Mouse (Mus musculus): ENCODE measurements around the gene Flot1.

The Flot1 gene

DNA sequence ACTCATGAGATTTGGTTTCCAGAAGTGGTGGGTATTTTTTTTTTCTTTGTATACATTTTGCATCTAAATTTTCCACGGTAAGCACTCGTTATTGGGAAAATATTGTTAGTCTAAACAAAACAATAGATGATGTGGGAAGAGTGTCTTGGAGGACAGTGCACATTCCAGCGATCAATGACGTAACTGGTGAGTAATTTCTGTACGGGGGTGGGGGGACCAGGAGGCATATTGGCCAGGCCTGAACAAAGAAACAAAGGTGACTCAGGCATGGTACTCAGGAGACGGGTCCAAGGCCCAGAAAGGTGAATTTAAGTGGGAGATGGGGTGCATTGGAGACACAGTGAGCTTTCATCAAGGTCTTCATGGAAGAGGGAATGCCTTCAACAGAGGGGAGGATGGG is 27.4 kb upstream of the Flot1 start:
- DNase-seq (ENCODE audit: low read depth, low spot score): no peak
- no peaks in the 10 kb centered on the region for H3K27me3 ChIP-seq (ENCODE audit: control insufficient read depth, insufficient read depth, low read length, poor library complexity, severe bottlenecking)
- no peaks in the 10 kb centered on the region for H3K36me3 ChIP-seq (ENCODE audit: control insufficient read depth, insufficient read depth, low read length, poor library complexity, severe bottlenecking)

DNA sequence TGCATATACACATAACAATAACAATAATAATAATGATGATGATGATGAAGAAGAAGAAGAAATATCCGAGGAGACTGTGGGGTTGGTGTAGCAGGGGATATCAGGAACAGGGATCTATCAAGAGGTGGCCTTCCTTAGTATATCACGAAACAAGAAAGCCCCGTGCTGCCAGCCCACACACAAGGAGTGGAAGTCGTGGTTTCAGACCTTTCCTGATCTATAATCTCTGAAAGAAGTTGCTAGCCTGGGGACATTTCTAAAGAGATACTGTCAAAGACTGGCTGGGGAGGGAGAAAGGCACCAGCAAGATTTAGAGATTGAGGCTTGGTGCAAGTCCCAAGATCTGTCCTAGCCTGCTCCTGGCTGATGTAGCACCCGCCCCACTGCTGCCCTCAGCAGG is 26.2 kb upstream of the Flot1 start:
- no peaks in the 10 kb centered on the region for H3K36me3 ChIP-seq (ENCODE audit: control insufficient read depth, insufficient read depth, low read length, poor library complexity, severe bottlenecking)
- no peak for DNase-seq (ENCODE audit: low read depth, low spot score)
- no peaks in the 10 kb centered on the region for H3K27me3 ChIP-seq (ENCODE audit: control insufficient read depth, insufficient read depth, low read length, poor library complexity, severe bottlenecking)

DNA sequence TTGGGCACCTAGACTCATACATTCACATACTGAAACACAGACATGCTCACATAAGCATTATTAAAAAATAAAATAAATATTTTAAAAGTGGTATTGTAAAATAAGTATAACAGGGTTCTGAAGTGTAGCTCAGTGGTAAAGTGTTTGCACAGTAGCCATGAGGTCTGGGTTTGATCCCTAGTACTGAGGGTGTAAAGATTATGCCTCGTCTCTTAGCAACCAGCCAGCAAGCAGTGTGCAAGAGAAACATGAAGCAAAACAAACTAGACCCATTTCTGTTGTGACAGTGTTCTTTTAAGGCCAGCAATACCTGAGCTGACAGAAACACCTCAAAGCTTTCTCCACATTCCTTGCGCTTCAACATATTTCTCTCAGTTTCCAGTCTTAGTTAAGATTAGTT is 22.1 kb upstream of the Flot1 start:
- no peaks in the 10 kb centered on the region for H3K27me3 ChIP-seq (ENCODE audit: control insufficient read depth, insufficient read depth, low read length, poor library complexity, severe bottlenecking)
- no peak for DNase-seq (ENCODE audit: low read depth, low spot score)

DNA sequence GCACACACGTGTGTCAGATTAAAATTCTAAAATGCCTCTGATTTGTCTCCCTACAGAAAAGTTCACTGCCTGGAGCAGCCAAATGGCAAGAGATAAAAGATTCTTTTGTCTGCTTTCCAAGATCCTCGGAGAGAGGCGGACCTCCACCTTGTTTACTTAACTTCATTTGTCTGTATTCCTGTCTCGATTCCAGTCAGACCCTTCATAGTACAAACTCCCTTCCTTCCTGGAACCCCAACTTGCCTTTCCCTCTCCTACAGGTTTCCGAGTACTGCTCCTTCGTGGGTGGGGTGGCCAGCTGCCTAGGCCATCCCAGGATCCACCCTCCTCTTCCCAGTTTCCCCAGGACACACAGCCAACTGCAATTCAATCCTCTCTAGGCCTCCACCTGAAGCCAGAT is 20.0 kb upstream of the Flot1 start:
- Histone ChIP-seq H3K36me3 (ENCODE audit: control insufficient read depth, insufficient read depth, low read length, poor library complexity, severe bottlenecking) (no peaks in the 10 kb centered on the region), H3K27me3 (ENCODE audit: control insufficient read depth, insufficient read depth, low read length, poor library complexity, severe bottlenecking) (no peaks in the 10 kb centered on the region)
- DNase-seq (ENCODE audit: low read depth, low spot score): no peak

More for the DNA sequence above, 22.1 kb upstream of the Flot1 start:
- H3K36me3 ChIP-seq (ENCODE audit: control insufficient read depth, insufficient read depth, low read length, poor library complexity, severe bottlenecking): no peaks in the 10 kb centered on the region

DNA sequence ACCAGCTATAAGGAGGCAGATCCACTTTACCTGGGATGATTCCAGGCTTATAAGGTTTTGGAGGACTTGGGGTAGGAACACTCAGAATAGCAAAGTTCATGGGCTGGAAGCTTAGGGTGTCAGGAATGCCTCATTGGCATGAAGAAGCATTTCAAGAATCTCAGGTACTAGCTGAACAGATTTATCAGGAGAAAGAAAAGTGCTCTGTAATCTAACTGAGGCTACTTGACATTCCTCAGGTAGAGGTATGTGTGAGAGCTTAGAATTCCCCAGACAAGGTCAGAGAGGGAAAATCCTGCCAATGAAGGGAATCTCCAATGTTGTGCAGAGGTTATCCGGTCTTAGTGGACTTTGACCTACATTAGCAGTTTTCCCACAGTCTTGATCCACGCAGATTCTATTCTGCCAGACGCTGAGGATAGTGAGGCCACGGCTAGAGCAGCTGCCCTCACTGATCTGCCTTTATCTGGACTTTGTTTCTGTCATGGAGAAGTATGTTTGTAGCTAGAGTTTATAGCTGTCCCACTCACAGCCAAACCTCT is 19.1 kb upstream of the Flot1 start:
- H3K36me3 ChIP-seq (ENCODE audit: control insufficient read depth, insufficient read depth, low read length, poor library complexity, severe bottlenecking): no peaks in the 10 kb centered on the region
- no peaks in the 10 kb centered on the region for H3K27me3 ChIP-seq (ENCODE audit: control insufficient read depth, insufficient read depth, low read length, poor library complexity, severe bottlenecking)
- no peak for DNase-seq (ENCODE audit: low read depth, low spot score)

DNA sequence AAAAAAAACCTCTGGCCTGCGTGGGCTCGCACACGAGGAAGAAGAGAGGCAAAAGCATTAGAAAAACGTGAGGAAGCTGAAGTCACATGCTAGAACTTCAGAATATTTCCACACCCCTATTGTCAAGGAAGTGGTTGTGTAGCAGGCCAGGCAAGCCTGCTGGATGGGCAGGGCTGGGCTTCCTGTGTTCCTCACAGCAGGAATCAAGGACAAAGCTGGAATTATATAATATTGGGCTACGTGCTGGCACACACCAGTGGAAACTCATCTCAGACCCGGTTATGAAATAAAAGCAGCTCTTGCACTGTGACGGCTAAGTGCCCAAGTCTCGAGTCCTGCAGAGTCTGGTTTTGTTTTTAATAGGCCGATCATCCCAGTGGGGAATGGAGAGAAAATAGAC is 15.0 kb upstream of the Flot1 start:
- DNase-seq (ENCODE audit: low read depth, low spot score): no peak
- H3K27me3 ChIP-seq (ENCODE audit: control insufficient read depth, insufficient read depth, low read length, poor library complexity, severe bottlenecking): no peaks in the 10 kb centered on the region

DNA sequence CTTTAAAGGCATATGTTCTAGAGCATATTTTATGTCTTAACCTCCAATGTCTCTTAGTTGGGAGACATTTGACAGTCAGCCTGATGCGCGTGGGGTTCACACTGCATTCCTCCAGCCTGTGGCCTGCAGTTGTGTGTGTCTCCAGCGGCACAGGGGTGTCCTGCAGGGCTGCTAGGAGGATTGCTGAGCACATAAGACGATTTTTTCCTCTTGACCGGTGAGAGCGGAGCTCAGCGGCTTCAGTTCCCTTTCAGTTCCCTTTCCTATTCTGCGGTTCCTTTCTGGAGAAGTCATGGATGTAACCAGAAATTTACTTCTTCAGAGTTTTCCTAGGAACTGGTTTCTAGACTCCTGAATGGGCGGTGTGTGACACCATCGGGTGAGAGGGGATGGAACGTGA is 13.6 kb upstream of the Flot1 start:
- DNase-seq (ENCODE audit: low read depth, low spot score): no peak
- Histone ChIP-seq H3K36me3 (ENCODE audit: control insufficient read depth, insufficient read depth, low read length, poor library complexity, severe bottlenecking) (no peaks in the 10 kb centered on the region), H3K27me3 (ENCODE audit: control insufficient read depth, insufficient read depth, low read length, poor library complexity, severe bottlenecking) (no peaks in the 10 kb centered on the region)

More for the DNA sequence above, 15.0 kb upstream of the Flot1 start:
- no peaks in the 10 kb centered on the region for H3K36me3 ChIP-seq (ENCODE audit: control insufficient read depth, insufficient read depth, low read length, poor library complexity, severe bottlenecking)

DNA sequence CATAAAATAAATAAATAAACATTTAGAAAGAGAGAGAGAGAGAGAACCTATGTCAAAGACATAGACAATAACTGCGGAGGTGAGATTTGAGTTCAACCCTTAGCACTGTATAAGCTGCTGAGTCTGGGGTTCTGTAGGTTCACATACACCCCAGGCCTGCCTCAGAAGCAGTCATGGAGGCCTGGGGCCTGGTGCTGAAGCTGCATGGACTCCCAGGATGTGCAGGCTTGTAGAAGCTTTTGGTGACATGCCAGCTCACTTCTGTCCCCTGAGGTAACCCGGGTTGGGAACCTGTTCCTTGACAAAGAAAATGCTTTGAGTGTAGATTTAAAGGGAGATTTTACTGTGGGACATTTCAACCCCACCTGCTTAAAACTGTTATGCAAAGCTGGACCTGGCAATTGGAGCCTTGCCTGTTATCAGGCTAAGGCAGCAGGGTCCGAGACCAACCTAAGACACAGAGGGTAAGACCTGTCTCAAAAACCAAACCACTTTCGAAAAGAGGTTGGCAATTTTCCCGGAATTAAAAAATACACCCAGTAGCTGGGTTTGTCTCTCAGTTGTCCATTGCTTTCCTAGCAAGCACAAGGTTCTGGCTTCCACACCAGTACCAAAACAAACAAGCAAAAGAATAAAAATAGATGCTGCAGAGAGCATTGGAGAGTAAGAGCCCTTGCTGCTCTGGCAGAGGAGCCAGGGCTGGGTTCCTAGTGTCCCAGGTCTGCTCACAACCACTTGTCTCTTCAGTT is 12.0 kb upstream of the Flot1 start:
- no peaks in the 10 kb centered on the region for H3K27me3 ChIP-seq (ENCODE audit: control insufficient read depth, insufficient read depth, low read length, poor library complexity, severe bottlenecking)
- no peak for DNase-seq (ENCODE audit: low read depth, low spot score)

DNA sequence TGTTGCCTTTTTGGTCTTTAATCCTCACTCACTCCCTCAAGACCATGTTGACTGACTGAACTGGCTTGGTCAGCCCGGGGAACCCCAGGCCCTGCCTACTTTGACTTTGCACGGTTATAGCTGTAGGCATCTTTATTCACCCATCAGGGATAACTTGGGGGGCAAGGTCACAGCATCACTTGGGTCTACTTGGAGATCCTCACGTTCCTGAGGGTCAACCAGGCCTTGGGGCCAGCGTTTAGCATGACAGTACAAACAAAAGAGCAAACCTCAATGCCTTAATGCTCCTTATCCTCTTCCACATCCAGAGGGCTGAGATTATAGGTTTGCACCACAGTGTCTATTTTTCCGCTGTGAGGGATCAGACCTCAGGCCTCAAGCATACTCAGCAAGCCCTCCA is 10.7 kb upstream of the Flot1 start:
- Histone ChIP-seq H3K27me3 (ENCODE audit: control insufficient read depth, insufficient read depth, low read length, poor library complexity, severe bottlenecking) (no peaks in the 10 kb centered on the region), H3K36me3 (ENCODE audit: control insufficient read depth, insufficient read depth, low read length, poor library complexity, severe bottlenecking) (no peaks in the 10 kb centered on the region)
- no peak for DNase-seq (ENCODE audit: low read depth, low spot score)

More for the DNA sequence above, 12.0 kb upstream of the Flot1 start:
- H3K36me3 ChIP-seq (ENCODE audit: control insufficient read depth, insufficient read depth, low read length, poor library complexity, severe bottlenecking): no peaks in the 10 kb centered on the region

DNA sequence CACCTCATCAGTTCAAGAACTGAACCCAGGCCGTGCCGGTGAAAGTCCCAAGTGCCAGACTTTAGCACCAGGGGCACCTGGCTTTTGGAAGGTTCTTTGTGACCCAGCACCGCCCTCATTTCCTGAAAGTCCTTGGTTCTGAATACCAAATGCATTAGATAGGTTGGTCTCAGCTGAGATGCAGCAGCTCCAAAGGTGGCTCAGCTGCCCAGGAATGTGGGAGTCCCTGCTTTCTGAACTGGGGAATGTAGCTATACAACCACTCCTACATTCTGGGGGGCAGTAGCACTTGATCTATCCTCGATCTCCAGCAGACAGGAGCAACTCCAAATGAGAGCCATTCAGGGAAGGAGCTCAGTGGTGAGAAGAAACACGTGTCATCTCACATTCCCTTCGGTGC is 10.3 kb upstream of the Flot1 start:
- Histone ChIP-seq H3K36me3 (ENCODE audit: control insufficient read depth, insufficient read depth, low read length, poor library complexity, severe bottlenecking) (no peaks in the 10 kb centered on the region), H3K27me3 (ENCODE audit: control insufficient read depth, insufficient read depth, low read length, poor library complexity, severe bottlenecking) (no peaks in the 10 kb centered on the region)
- no peak for DNase-seq (ENCODE audit: low read depth, low spot score)

DNA sequence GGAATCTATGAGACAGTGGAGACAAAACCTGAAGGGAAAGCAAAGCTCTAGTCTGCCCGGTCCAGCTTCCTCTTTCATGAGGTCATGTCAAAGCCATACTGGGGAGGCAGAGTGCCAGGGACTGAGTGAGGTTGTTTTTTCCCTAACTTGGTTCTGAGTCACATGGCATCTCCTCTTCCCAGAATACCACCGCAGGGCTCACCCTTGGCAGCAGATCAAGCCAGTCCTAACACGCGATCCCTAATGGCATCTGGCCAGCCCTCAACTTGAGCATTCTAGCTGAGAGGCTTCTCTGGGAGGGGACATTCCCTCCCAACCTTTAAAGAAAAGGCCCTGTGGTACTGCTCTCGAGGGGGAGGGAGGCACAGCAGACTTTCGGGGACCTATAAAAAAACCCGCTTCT is 9.8 kb upstream of the Flot1 start:
- Histone ChIP-seq H3K27me3 (ENCODE audit: control insufficient read depth, insufficient read depth, low read length, poor library complexity, severe bottlenecking) (no peaks in the 10 kb centered on the region), H3K36me3 (ENCODE audit: control insufficient read depth, insufficient read depth, low read length, poor library complexity, severe bottlenecking) (no peaks in the 10 kb centered on the region)
- no peak for DNase-seq (ENCODE audit: low read depth, low spot score)

DNA sequence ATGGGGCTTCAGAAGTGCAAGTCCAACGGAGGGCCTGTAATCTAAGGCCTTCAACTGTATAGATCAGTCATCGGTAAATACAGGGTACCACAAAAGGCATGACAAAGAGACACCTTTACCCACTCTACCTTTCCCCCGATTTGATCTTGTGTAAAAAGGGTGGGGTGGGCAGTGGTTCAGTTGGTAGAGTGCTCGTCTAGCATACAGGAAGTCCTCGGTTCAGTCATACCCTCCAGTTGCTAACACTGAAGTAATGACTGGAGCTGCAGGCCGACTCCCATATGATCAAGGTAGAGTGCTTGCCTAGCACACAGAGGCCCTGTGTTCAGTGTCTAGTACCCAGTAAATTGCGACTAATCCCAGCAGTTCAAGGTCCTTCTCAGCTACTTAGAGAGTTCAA is 9.4 kb upstream of the Flot1 start:
- DNase-seq (ENCODE audit: low read depth, low spot score): no peak
- H3K36me3 ChIP-seq (ENCODE audit: control insufficient read depth, insufficient read depth, low read length, poor library complexity, severe bottlenecking): no peaks in the 10 kb centered on the region
- no peaks in the 10 kb centered on the region for H3K27me3 ChIP-seq (ENCODE audit: control insufficient read depth, insufficient read depth, low read length, poor library complexity, severe bottlenecking)

DNA sequence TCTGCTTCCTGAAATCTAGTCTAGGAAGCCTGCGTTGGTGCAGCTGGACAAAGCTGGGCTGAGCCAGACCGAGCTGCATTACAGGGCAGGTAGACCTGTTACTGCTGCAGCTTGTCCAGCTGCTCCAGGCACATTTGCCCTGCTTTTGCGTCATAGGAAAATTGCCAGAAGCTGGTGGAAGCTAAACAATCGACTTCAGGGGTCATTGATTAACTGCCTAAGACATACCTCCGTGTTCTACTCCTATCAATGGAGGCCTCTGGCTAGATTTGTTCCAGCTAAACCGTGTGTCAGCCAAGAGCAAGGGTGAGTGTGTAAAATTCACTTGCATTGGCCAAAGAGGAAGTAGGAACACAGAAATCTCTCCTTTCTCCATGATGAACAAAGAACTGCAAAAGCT is 8.4 kb upstream of the Flot1 start:
- DNase-seq (ENCODE audit: low read depth, low spot score): no peak
- Histone ChIP-seq H3K27me3 (ENCODE audit: control insufficient read depth, insufficient read depth, low read length, poor library complexity, severe bottlenecking) (no peaks in the 10 kb centered on the region), H3K36me3 (ENCODE audit: control insufficient read depth, insufficient read depth, low read length, poor library complexity, severe bottlenecking) (no peaks in the 10 kb centered on the region)

DNA sequence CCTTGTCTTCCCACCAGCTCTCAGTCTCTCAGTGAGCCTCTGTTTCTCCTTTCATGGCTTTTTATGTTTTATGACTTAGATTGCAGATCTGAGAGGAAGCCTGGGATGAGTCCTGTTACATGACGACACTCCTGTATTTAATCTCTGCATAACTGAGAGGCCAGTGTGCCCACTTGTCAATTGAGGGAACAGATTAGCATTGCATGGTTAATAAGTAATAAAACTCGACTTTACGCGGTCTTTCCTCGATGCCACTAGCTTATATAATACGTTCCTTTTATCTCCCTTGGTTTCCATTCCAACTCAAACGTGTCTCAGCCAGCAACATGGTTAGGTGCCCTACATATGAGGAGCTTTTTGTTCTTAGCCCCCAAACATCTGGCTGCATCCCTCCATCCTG is 7.2 kb upstream of the Flot1 start:
- Histone ChIP-seq H3K27me3 (ENCODE audit: control insufficient read depth, insufficient read depth, low read length, poor library complexity, severe bottlenecking) (no peaks in the 10 kb centered on the region), H3K36me3 (ENCODE audit: control insufficient read depth, insufficient read depth, low read length, poor library complexity, severe bottlenecking) (no peaks in the 10 kb centered on the region)
- no peak for DNase-seq (ENCODE audit: low read depth, low spot score)

DNA sequence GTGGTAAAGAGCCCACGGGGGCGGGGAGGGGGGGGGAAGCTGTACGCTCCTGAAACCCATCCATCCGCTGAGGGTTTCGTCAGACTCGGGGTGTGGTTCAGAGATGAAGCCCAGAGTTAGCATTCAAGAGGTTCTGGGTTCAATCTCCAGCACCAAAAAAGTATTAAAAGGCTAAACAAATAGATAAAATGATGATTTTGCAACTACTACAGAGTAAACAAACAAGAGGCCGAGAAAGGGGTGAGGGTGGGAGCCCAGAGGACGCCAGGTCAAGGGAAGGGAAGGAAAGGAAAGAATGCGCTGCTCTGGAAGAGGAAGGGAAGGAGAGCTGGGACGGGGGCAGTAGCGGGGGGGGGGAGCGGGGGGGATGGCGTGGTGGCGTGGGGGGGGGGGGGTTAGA is 6.3 kb upstream of the Flot1 start:
- no peak for DNase-seq (ENCODE audit: low read depth, low spot score)
- Histone ChIP-seq H3K36me3 (ENCODE audit: control insufficient read depth, insufficient read depth, low read length, poor library complexity, severe bottlenecking) (no peaks in the 10 kb centered on the region), H3K27me3 (ENCODE audit: control insufficient read depth, insufficient read depth, low read length, poor library complexity, severe bottlenecking) (no peaks in the 10 kb centered on the region)

DNA sequence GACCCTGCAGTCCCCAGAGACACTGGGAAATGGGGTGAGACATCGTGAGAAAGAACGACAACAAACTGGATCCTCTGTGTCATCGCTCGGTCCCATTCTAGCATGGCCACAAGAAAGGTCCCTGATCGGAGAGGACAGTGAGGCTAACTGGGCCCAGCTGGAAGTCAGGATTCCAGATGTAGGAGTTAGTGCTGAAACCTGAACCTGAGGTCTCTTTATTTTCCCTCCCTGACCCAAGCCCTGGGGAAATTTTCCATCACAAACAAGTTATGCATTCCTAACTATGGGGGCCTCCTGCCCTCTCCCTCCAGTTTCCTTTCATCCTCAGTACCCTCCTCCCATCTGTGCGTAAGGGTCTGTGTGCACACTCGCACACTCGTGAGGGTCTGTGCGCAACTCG is 5.8 kb upstream of the Flot1 start:
- Histone ChIP-seq H3K36me3 (ENCODE audit: control insufficient read depth, insufficient read depth, low read length, poor library complexity, severe bottlenecking) (no peaks in the 10 kb centered on the region), H3K27me3 (ENCODE audit: control insufficient read depth, insufficient read depth, low read length, poor library complexity, severe bottlenecking) (no peaks in the 10 kb centered on the region)
- DNase-seq (ENCODE audit: low read depth, low spot score): no peak

All from splenic B cell, adult 2 months (primary cell).